Mouse (Mus musculus) heart, postnatal 0 days (tissue): ENCODE data around the gene Crlf3. TPM values are rescaled to one million over a fixed set of nuclear protein-coding genes. Genes with fewer than 3 reads are reported as not detected.
"Not testable (repeated sequence)": the region's sequence is repeated elsewhere in the genome, so short reads cannot be mapped to it uniquely, and the experiment has no call there.

Source experiments
- ATAC-seq: fragments of 200-750 bp; cut with Nextera tagmentation; 2 replicates; pipeline ENCODE4 v1.8.0; 2017; ENCODE audit warnings: low read depth, moderate number of reproducible peaks, moderate library complexity; ENCODE audit not compliant: insufficient read depth
- DNase-seq: peaks from one replicate; pipeline ENCODE4 v3.0.0-alpha.2; 2016; ENCODE audit warnings: low spot score
- H3K27ac ChIP-seq: fragments of 300-500 bp; sonication (generic); 2 replicates; pipeline ENCODE4 v1.5.1; 2014; ENCODE audit warnings: low read depth, mild to moderate bottlenecking
- H3K27me3 ChIP-seq: fragments of 300-500 bp; sonication (generic); 2 replicates; pipeline ENCODE4 v1.6.1; 2014; ENCODE audit warnings: low read length, mixed read lengths; ENCODE audit not compliant: control insufficient read depth, insufficient read depth
- H3K36me3 ChIP-seq: fragments of 300-500 bp; sonication (generic); replicated peaks from 2 replicates; pipeline ENCODE4 v1.6.1; 2014; ENCODE audit warnings: low read length, mixed read lengths; ENCODE audit not compliant: control insufficient read depth, insufficient read depth
- H3K4me1 ChIP-seq: fragments of 300-500 bp; sonication (generic); 2 replicates; pipeline ENCODE4 v1.6.1; 2014; ENCODE audit warnings: antibody characterized with exemption; ENCODE audit not compliant: control insufficient read depth, insufficient read depth
- H3K4me2 ChIP-seq: fragments of 300-500 bp; sonication (generic); 2 replicates; pipeline ENCODE4 v1.6.1; 2014; ENCODE audit warnings: low read depth, mild to moderate bottlenecking, low read length, moderate library complexity
- H3K4me3 ChIP-seq: fragments of 300-500 bp; sonication (generic); 2 replicates; pipeline ENCODE4 v1.5.1; 2014; ENCODE audit warnings: low read depth, low read length
- H3K9ac ChIP-seq: fragments of 300-500 bp; sonication (generic); replicated peaks from 2 replicates; pipeline ENCODE4 v1.6.1; 2014; ENCODE audit warnings: low read depth, low read length, mixed read lengths
- H3K9me3 ChIP-seq: fragments of 300-500 bp; sonication (generic); replicated peaks from 2 replicates; pipeline ENCODE4 v1.6.1; 2016; ENCODE audit warnings: low read length; ENCODE audit not compliant: control insufficient read depth
- CTCF ChIP-seq: IDR thresholded peaks from 2 replicates; pipeline ENCODE4 v1.5.1; 2016; ENCODE audit warnings: antibody characterized with exemption, control low read depth, low read depth
- EP300 ChIP-seq: IDR thresholded peaks from 2 replicates; pipeline ENCODE4 v1.6.1; 2016; ENCODE audit warnings: antibody characterized with exemption, low read depth
- WGBS: fragments of 180-500 bp; shearing (Covaris S2); extraction: QIAGEN DNeasy Blood & Tissue Kit; methylation state at CpG from one replicate; pipeline ENCODE4 v1.1.7; 2014; 5-methylcytosine and 5-hydroxymethylcytosine counted together
- polyA plus RNA-seq: library from polyadenylated mRNA; unstranded; fragments of >200 nt; fragmentation: Nextera tagmentation; extraction: Ambion mirVana; gene quantifications from 2 replicates; pipeline ENCODE4 v1.2.1, GENCODE M21; 2015
- total RNA-seq: library from RNA; depleted of rRNA; stranded (reverse); fragments of >200 nt; gene quantifications from 2 replicates; pipeline ENCODE4 v1.2.3, GENCODE M21; 2014; ENCODE audit warnings: low replicate concordance

Gene Crlf3
- total and polyA plus RNA-seq, 2 experiments from 2014 or later, result 19.7 to 28.0 TPM

DNA sequence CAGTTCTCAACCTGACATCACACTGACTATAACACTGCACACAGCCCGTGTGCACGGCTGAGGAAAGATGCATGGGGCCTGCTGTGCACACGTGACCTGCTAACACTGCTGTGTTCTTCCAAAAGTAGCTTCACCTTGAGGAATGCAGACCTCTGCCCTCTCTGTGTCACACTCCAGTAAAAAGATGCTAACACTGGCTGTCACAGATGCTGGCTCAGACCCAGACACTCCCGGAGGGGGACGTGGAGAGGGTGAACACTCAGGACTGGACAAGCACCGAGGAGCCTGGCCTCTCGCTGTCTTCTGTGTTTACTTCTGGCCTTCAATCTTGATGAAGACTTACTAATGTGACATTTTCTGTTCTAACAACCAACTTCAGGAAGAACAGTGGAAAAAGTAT is 33.9 kb downstream of the Crlf3 start:
- peak; percentile 14 for DNase-seq
- peak; percentile 32; the same call in 1 of the 2 replicates for ATAC-seq
- Histone ChIP-seq H3K9me3 (no peaks in the 10 kb centered on the region), H3K27me3 (no peaks in the 10 kb centered on the region), H3K9ac (no peak overlapping the region), H3K36me3 (peaks cover 7% of the 10 kb centered on the region; the same call in 1 of the 2 replicates), H3K4me1 (no peaks in the 10 kb centered on the region), H3K4me2 (no peak overlapping the region), H3K4me3 (no peak overlapping the region), H3K27ac (peak overlapping the region; percentile 18; the same call in 1 of the 2 replicates)
- no peak for TF ChIP-seq EP300
- no peak for TF ChIP-seq CTCF
- WGBS, result 43% methylated on average over 7 of the region's 7 CpGs

GRCm38 (mm10) chr11:80043419-80043817 is 37.4 kb downstream of the Crlf3 start:
- whole genome bisulfite sequencing, result 85% methylated on average over 8 of the region's 8 CpGs
- DNase-seq (no peak), ATAC-seq (no peak)
- no peaks in the 10 kb centered on the region for H3K9me3 ChIP-seq
- H3K36me3 ChIP-seq, result peaks cover 5% of the 10 kb centered on the region; the same call in 1 of the 2 replicates
- no peaks in the 10 kb centered on the region for H3K4me1 ChIP-seq
- H3K27me3 ChIP-seq, result no peaks in the 10 kb centered on the region
- no peak overlapping the region for H3K4me3 ChIP-seq
- no peak overlapping the region for H3K27ac ChIP-seq
- no peak overlapping the region for H3K9ac ChIP-seq
- TF ChIP-seq EP300 (no peak), CTCF (no peak)
- H3K4me2 ChIP-seq, result no peak overlapping the region

- Histone ChIP-seq H3K4me2 (no peak overlapping the region), H3K9me3 (no peaks in the 10 kb centered on the region), H3K4me1 (no peaks in the 10 kb centered on the region), H3K27me3 (no peaks in the 10 kb centered on the region), H3K9ac (no peak overlapping the region), H3K27ac (no peak overlapping the region), H3K4me3 (no peak overlapping the region), H3K36me3 (no peaks in the 10 kb centered on the region; the same call in 1 of the 2 replicates)
- DNase-seq, result peak; percentile 46
- WGBS, result 52% methylated on average over 10 of the region's 10 CpGs
- no peak for ATAC-seq
- TF ChIP-seq EP300 (no peak), CTCF (peak; percentile 65)
Measured at GRCm38 (mm10) chr11:80042615-80043418, 38.0 kb downstream of the Crlf3 start.

- H3K4me1 ChIP-seq, result no peaks in the 10 kb centered on the region
- H3K27me3 ChIP-seq, result no peaks in the 10 kb centered on the region
- no peak for DNase-seq
- peaks cover 22% of the 10 kb centered on the region for H3K36me3 ChIP-seq
- H3K9me3 ChIP-seq, result no peaks in the 10 kb centered on the region
- H3K9ac ChIP-seq, result no peak overlapping the region
- TF ChIP-seq CTCF, result no peak
- TF ChIP-seq EP300, result no peak
- no peak overlapping the region for H3K4me3 ChIP-seq
- no peak overlapping the region for H3K4me2 ChIP-seq
- H3K27ac ChIP-seq, result no peak overlapping the region
- no peak for ATAC-seq
- WGBS, result 71% methylated on average over 8 of the region's 8 CpGs
Measured at GRCm38 (mm10) chr11:80037495-80037894, 43.3 kb downstream of the Crlf3 start.

DNA sequence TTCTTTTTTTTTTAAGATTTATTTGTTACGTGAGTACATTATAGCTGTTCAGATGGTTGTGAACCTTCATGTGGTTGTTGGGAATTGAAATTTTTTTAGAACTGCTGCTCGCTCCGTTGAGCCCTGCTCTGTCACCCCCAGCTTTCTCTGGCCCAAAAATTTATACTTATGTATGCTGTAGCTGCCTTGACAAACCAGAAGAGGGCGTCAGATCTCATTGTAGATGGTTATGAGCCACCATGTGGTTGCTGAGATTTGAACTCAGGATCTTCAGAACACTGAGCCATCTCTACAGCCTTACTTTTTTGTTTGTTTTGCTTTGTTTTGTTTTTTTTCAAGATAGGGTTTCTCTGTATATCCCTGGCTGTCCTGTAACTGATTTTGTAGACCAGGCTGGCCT is 59.5 kb downstream of the Crlf3 start:
- no peaks in the 10 kb centered on the region for H3K27me3 ChIP-seq
- ATAC-seq (no peak), DNase-seq (no peak)
- no peaks in the 10 kb centered on the region for H3K4me1 ChIP-seq
- no peak overlapping the region for H3K27ac ChIP-seq
- 91% methylated on average over 4 of the region's 4 CpGs for WGBS
- no peak overlapping the region for H3K4me3 ChIP-seq
- H3K9me3 ChIP-seq, result no peaks in the 10 kb centered on the region
- H3K4me2 ChIP-seq, result no peak overlapping the region
- H3K36me3 ChIP-seq, result peaks cover 68% of the 10 kb centered on the region
- TF ChIP-seq EP300, result no peak
- TF ChIP-seq CTCF, result no peak
- H3K9ac ChIP-seq, result no peak overlapping the region

DNA sequence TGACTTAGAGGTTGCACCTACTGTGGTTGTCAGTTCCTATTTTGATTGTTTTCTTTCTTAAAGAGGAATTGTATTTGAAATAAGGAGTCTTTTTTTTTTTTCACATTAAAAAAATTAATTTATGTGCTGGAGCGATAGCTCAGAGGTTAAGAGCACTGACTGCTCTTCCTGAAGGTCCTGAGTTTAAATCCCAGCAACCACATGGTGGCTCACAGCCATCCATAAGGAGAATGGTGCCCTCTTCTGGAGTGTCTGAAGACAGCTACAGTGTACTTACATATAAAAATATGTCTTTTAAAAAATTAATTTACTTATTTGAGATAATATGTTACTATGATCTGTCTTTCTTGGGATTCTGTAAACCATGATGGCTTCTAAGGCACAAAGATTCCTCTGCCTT is 61.0 kb downstream of the Crlf3 start:
- Histone ChIP-seq H3K9me3 (no peaks in the 10 kb centered on the region), H3K27me3 (no peaks in the 10 kb centered on the region), H3K4me2 (no peak overlapping the region), H3K9ac (no peak overlapping the region), H3K4me3 (no peak overlapping the region), H3K27ac (no peak overlapping the region), H3K4me1 (no peaks in the 10 kb centered on the region), H3K36me3 (peaks cover 66% of the 10 kb centered on the region)
- no peak for ATAC-seq
- WGBS, result 91% methylated on average over 1 of the region's 1 CpGs
- TF ChIP-seq CTCF (no peak), EP300 (no peak)
- no peak for DNase-seq

- not testable (repeated sequence) for H3K4me2 ChIP-seq, H3K4me1 ChIP-seq, ATAC-seq, H3K9ac ChIP-seq, DNase-seq, H3K9me3 ChIP-seq, H3K4me3 ChIP-seq, H3K27ac ChIP-seq, H3K27me3 ChIP-seq
- peaks cover 67% of the 10 kb centered on the region for H3K36me3 ChIP-seq
- WGBS, result 90% methylated on average over 3 of the region's 5 CpGs
Measured at GRCm38 (mm10) chr11:80016533-80016932, 64.3 kb downstream of the Crlf3 start.
